Mouse (Mus musculus) intestine, embryonic 16.5 days (tissue): Measurements from ENCODE around the gene Pus7l. TPM values are rescaled to one million over a fixed set of nuclear protein-coding genes. Genes with fewer than 3 reads are reported as not detected.
"Not testable (repeated sequence)": the region's sequence is repeated elsewhere in the genome, so short reads cannot be mapped to it uniquely, and the experiment has no call there.

Experiments
- ATAC-seq: fragments of 200-750 bp; cut with Nextera tagmentation; 2 replicates; pipeline ENCODE4 v1.8.0; 2017; ENCODE audit warnings: moderate TSS enrichment, moderate library complexity
- H3K27ac ChIP-seq: fragments of 300-500 bp; sonication (generic); 2 replicates; pipeline ENCODE4 v1.5.1; 2014; ENCODE audit warnings: mild to moderate bottlenecking, low read length
- H3K27me3 ChIP-seq: fragments of 300-500 bp; sonication (generic); replicated peaks from 2 replicates; pipeline ENCODE4 v1.6.1; 2014; ENCODE audit warnings: low read length, control low read depth, mixed read lengths; ENCODE audit not compliant: control insufficient read depth, insufficient read depth
- H3K36me3 ChIP-seq: fragments of 300-500 bp; sonication (generic); 2 replicates; pipeline ENCODE4 v1.6.1; 2014; ENCODE audit warnings: low read length, control low read depth; ENCODE audit not compliant: control insufficient read depth, insufficient read depth
- H3K4me1 ChIP-seq: fragments of 300-500 bp; sonication (generic); 2 replicates; pipeline ENCODE4 v1.6.1; 2014; ENCODE audit warnings: low read length, control low read depth, mixed read lengths; ENCODE audit not compliant: control insufficient read depth, insufficient read depth
- H3K4me2 ChIP-seq: fragments of 300-500 bp; sonication (generic); 2 replicates; pipeline ENCODE4 v1.6.1; 2014; ENCODE audit warnings: low read depth, low read length, control low read depth
- H3K4me3 ChIP-seq: fragments of 300-500 bp; sonication (generic); 2 replicates; pipeline ENCODE4 v1.5.1; 2014; ENCODE audit warnings: mild to moderate bottlenecking, low read length
- H3K9ac ChIP-seq: fragments of 300-500 bp; sonication (generic); 2 replicates; pipeline ENCODE4 v1.6.1; 2014; ENCODE audit warnings: low read depth, low read length
- H3K9me3 ChIP-seq: fragments of 300-500 bp; sonication (generic); 2 replicates; pipeline ENCODE4 v1.6.1; 2016; ENCODE audit warnings: low read length, control low read depth; ENCODE audit not compliant: control insufficient read depth
- WGBS: fragments of 180-500 bp; shearing (Covaris S2); extraction: QIAGEN DNeasy Blood & Tissue Kit; methylation state at CpG from one replicate; pipeline ENCODE4 v1.1.7; 2014; 5-methylcytosine and 5-hydroxymethylcytosine counted together
- polyA plus RNA-seq: library from polyadenylated mRNA; unstranded; fragments of >200 nt; fragmentation: Nextera tagmentation; extraction: Ambion mirVana; gene quantifications from 2 replicates; pipeline ENCODE4 v1.2.1, GENCODE M21; 2015

Pus7l gene
- polyA plus RNA-seq, 1 experiment from 2014 or later, result 7.7 TPM

DNA sequence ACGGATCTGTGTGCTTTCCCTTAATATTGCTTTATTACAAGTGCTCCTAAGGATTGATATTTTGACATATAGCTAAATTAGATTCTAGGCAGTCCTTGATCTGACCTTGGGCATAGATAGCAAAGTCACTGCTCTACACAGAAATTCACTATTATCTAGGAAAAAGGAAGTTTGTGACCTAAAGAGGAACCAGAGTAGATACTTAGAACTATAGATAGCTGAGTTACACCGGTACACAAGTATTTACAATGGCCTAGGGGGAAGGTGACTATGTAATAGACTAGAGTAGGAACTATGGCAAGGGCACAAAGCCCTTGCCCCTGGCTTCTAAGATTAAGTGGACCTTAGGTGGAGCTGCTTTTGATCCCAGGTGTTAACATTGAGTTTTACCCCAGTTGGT, 55.3 kb downstream of the Pus7l start:
- WGBS, result 90% methylated on average over 2 of the region's 2 CpGs
- H3K4me1 ChIP-seq, H3K27me3 ChIP-seq, H3K4me3 ChIP-seq, H3K9me3 ChIP-seq, H3K4me2 ChIP-seq, H3K9ac ChIP-seq, ATAC-seq, H3K27ac ChIP-seq, H3K36me3 ChIP-seq: not testable (repeated sequence)

DNA sequence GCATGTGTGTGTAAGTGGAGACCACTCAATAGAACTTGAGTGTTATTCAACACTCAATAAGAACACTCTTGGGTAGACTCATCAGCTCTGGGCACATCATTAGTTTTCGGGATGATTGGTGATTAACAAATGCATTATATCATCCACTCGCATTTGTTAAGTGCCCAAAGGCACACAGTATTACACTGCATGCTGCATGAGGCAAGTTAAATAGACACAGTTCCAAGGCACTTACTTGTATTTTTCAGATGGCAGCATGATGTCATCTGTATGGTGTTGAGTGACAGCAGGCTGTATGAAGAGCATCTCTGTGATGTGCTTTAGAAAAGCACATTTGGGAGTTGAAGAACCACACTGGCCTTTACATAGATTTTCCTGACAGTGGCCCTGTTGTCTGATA, 60.8 kb downstream of the Pus7l start:
- no peak overlapping the region for H3K9ac ChIP-seq
- no peaks in the 10 kb centered on the region for H3K27me3 ChIP-seq
- H3K27ac ChIP-seq, result no peak overlapping the region
- no peaks in the 10 kb centered on the region for H3K9me3 ChIP-seq
- no peaks in the 10 kb centered on the region for H3K36me3 ChIP-seq
- H3K4me2 ChIP-seq, result no peak overlapping the region
- no peak overlapping the region for H3K4me3 ChIP-seq
- ATAC-seq, result no peak
- no peaks in the 10 kb centered on the region for H3K4me1 ChIP-seq
- 75% methylated on average over 2 of the region's 2 CpGs for WGBS

- 86% methylated on average over 4 of the region's 4 CpGs for WGBS
- no peaks in the 10 kb centered on the region for H3K36me3 ChIP-seq
- no peaks in the 10 kb centered on the region for H3K27me3 ChIP-seq
- H3K9me3 ChIP-seq, result no peaks in the 10 kb centered on the region
- no peak overlapping the region for H3K4me2 ChIP-seq
- no peak for ATAC-seq
- H3K9ac ChIP-seq, result no peak overlapping the region
- no peak overlapping the region for H3K27ac ChIP-seq
- no peak overlapping the region for H3K4me3 ChIP-seq
- no peaks in the 10 kb centered on the region for H3K4me1 ChIP-seq
Measured at GRCm38 (mm10) chr15:94480792-94481191, 62.6 kb downstream of the Pus7l start.

DNA sequence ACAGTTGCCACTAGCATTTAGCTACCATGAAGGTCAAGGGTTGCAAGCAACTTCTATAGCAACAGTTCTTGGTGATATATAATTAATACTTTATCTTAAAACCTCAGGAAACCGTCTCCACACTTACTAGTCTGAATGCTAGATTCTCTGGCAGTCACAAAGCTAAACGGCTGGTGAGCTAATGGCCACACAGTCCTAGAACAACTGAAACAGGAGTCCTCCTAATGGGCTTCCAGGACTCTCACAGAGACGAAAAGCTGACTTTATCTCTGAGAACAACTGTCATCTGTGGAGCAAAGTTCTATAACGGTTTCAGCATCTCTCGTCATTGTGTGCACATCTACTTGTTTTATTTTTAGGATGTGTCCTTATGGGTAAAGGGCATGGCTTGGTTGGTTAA, 63.1 kb downstream of the Pus7l start:
- Histone ChIP-seq H3K4me2 (no peak overlapping the region), H3K9me3 (no peaks in the 10 kb centered on the region), H3K27ac (no peak overlapping the region), H3K4me1 (no peaks in the 10 kb centered on the region), H3K27me3 (no peaks in the 10 kb centered on the region), H3K9ac (no peak overlapping the region), H3K4me3 (no peak overlapping the region), H3K36me3 (no peaks in the 10 kb centered on the region)
- ATAC-seq, result no peak
- WGBS, result 85% methylated on average over 5 of the region's 5 CpGs

DNA sequence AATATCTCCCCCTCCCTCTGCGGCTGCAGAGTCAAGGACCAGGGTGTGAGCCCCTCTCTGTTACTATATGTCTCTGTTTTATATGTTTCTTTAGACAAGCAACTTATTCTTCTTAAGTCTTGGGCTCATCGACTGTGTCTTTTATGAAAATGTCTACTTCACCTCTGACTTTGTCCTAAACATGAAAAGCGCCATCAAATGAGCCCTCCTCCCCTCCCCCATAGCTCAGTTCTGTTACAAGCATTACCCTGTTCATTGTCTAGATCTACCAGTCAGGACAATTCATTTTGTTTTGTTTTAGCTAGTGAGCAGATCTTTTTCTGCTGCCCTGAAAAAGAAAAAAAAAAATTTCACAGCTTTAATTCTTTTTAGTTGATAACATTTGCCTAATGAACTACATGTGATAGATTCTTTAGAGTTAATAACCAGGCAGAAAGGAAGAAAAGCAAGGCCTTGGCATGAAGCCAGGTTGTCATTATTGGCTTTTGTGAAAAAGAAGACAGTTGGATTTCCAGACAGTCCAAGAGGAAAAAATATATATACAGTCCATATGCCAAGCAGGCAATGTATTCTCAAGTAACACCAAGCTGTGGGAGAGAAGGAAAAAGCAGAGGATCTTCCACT, 63.7 kb downstream of the Pus7l start:
- 72% methylated on average over 3 of the region's 3 CpGs for WGBS
- H3K4me2 ChIP-seq, result no peak overlapping the region
- H3K27me3 ChIP-seq, result no peaks in the 10 kb centered on the region

DNA sequence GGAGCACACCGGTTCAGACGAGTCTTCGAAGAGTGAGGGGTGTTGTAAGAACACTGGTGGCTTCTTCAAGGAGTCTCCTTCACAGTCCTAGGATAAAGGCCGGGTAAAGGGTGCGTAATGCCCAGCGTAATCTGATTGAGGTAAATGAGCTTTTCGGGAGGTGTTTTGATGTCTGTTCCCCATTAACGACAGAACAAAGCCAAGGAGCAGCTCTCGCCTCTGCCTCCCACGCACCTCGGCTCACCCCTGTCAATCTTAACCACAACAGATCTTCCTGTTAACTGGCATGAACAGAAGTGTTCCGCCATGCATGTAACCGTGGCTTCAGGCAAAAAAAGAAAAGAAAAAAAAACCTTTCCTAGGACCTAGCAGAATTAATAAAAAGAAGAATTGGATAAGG, 64.6 kb downstream of the Pus7l start:
- no peaks in the 10 kb centered on the region for H3K27me3 ChIP-seq
- WGBS, result 58% methylated on average over 13 of the region's 13 CpGs
- H3K36me3 ChIP-seq, result no peaks in the 10 kb centered on the region
- H3K9ac ChIP-seq, result no peak overlapping the region
- no peaks in the 10 kb centered on the region for H3K4me1 ChIP-seq
- no peak overlapping the region for H3K4me2 ChIP-seq
- no peak for ATAC-seq
- no peak overlapping the region for H3K4me3 ChIP-seq
- H3K27ac ChIP-seq, result no peak overlapping the region
- H3K9me3 ChIP-seq, result no peaks in the 10 kb centered on the region

More for the DNA sequence above, 63.7 kb downstream of the Pus7l start:
- Histone ChIP-seq H3K9me3 (no peaks in the 10 kb centered on the region), H3K27ac (no peak overlapping the region), H3K36me3 (no peaks in the 10 kb centered on the region), H3K9ac (no peak overlapping the region), H3K4me1 (no peaks in the 10 kb centered on the region), H3K4me3 (no peak overlapping the region)
- ATAC-seq, result no peak

DNA sequence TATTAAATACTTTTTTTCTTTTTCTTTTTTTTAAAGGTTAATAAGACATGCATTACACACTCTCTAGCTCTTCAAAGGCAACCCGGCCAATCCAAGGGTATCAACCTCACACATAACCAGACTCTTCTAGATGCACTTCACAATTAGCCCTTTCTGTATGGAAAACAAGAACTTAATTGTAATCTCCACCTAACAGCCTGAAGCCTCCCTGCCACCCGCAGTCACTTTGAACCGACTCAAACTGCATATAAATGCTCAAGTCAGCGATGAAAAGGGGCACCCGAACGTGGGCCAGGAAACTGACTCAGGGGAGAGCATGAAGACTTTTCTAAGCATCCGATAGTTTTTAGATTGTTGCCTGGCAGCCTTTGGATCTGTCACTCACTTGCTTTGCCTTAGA, 66.1 kb downstream of the Pus7l start:
- H3K4me2 ChIP-seq, result no peak overlapping the region
- no peak overlapping the region for H3K9ac ChIP-seq
- ATAC-seq, result no peak
- WGBS, result 65% methylated on average over 7 of the region's 7 CpGs
- no peaks in the 10 kb centered on the region for H3K27me3 ChIP-seq
- no peak overlapping the region for H3K4me3 ChIP-seq
- H3K36me3 ChIP-seq, result no peaks in the 10 kb centered on the region
- no peak overlapping the region for H3K27ac ChIP-seq
- no peaks in the 10 kb centered on the region for H3K9me3 ChIP-seq
- H3K4me1 ChIP-seq, result no peaks in the 10 kb centered on the region

DNA sequence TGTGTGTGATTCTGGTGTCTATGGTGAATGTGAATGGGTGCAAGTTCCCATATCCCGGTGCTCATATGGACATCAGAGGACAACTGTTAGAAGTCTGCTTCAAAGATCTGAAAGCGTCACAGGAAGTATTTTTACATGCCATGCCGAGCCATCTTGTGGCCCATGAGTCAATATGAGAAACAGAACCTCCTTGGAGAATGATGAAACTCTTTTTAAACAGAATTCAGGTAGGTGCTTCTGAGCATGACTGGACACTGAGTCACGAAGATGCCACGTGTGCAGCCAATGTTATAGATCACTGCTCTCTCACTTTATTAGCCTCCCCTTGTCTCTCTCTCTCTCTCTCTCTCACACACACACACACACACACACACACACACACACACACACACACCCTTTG, 67.4 kb downstream of the Pus7l start:
- WGBS, result 75% methylated on average over 5 of the region's 5 CpGs

More for the DNA sequence above, 67.4 kb downstream of the Pus7l start:
- H3K27ac ChIP-seq, result no peak overlapping the region
- no peaks in the 10 kb centered on the region for H3K9me3 ChIP-seq
- no peak for ATAC-seq
- no peaks in the 10 kb centered on the region for H3K27me3 ChIP-seq
- no peak overlapping the region for H3K4me3 ChIP-seq
- H3K4me2 ChIP-seq, result no peak overlapping the region
- H3K36me3 ChIP-seq, result no peaks in the 10 kb centered on the region
- H3K9ac ChIP-seq, result no peak overlapping the region
- H3K4me1 ChIP-seq, result no peaks in the 10 kb centered on the region
